Mouse (Mus musculus) CH12.LX (cell line): ENCODE measurements around the gene Abr. TPM values are rescaled to one million over a fixed set of nuclear protein-coding genes. Genes with fewer than 3 reads are reported as not detected.

Source experiments
- DNase-seq: peaks from one replicate; pipeline ENCODE4 v3.0.0-alpha.2; 2013; ENCODE audit errors: extremely low read depth
- H3K27ac ChIP-seq: 2 replicates; pipeline ENCODE4 v1.5.1; 2012; ENCODE audit warnings: low read depth, mild to moderate bottlenecking, control low read depth, moderate library complexity; ENCODE audit not compliant: insufficient read depth
- H3K27me3 ChIP-seq: replicated peaks from 2 replicates; pipeline ENCODE3; 2012; ENCODE audit warnings: inconsistent platforms
- H3K36me3 ChIP-seq, 2 experiments: replicated peaks in 1 of 2; 2 replicates each; pipeline versions ENCODE3 to v1.6.1; 2012; ENCODE audit warnings: inconsistent platforms in 1 of 2, low read length in 1 of 2, mild to moderate bottlenecking in 1 of 2, mixed read lengths in 1 of 2, moderate library complexity in 1 of 2; ENCODE audit not compliant: control insufficient read depth in 1 of 2, insufficient read depth in 1 of 2
- H3K4me1 ChIP-seq, 2 experiments: 2 replicates each; pipeline ENCODE4 v1.6.1; 2012; ENCODE audit warnings: inconsistent platforms in 1 of 2, moderate library complexity in 1 of 2; ENCODE audit not compliant: insufficient read depth in 2 of 2, control insufficient read depth in 1 of 2
- H3K4me2 ChIP-seq: 2 replicates; pipeline ENCODE4 v1.6.1; 2012; ENCODE audit warnings: low read depth, mild to moderate bottlenecking, control low read depth; ENCODE audit not compliant: poor library complexity, insufficient read depth, severe bottlenecking
- H3K4me3 ChIP-seq, 3 experiments: fragments of 150-350 bp in 1 of 3; sonication (generic) in 1 of 3; replicated peaks in 1 of 3; 2 replicates each; pipeline versions ENCODE3 to v1.5.1; 2011 to 2012; ENCODE audit warnings: low read depth in 2 of 3, low read length in 2 of 3, mild to moderate bottlenecking in 2 of 3, moderate library complexity in 2 of 3, control low read depth in 1 of 3, improper control_type of control experiment in 1 of 3, inconsistent platforms in 1 of 3, mixed read lengths in 1 of 3; ENCODE audit not compliant: poor library complexity in 1 of 3
- H3K79me2 ChIP-seq: replicated peaks from 2 replicates; pipeline ENCODE4 v1.6.1; 2012; ENCODE audit warnings: mild to moderate bottlenecking, moderate library complexity; ENCODE audit not compliant: control insufficient read depth, poor library complexity, insufficient read depth, severe bottlenecking; ENCODE audit errors: extremely low read depth
- H3K9ac ChIP-seq: 2 replicates; pipeline ENCODE4 v1.6.1; 2012; ENCODE audit warnings: low read depth, mild to moderate bottlenecking, control low read depth, moderate library complexity; ENCODE audit not compliant: insufficient read depth
- H3K9me3 ChIP-seq: replicated peaks from 2 replicates; pipeline ENCODE3; 2012; ENCODE audit warnings: low read length, inconsistent platforms, mixed read lengths
- CTCF ChIP-seq, 2 experiments: IDR thresholded peaks in 1 of 2; conservative IDR thresholded peaks in 1 of 2; 2 replicates each; pipeline ENCODE4 v1.5.1; 2011 to 2012; ENCODE audit warnings: low read depth in 2 of 2, low read length in 2 of 2, improper control_type of control experiment in 1 of 2, inconsistent platforms in 1 of 2, mild to moderate bottlenecking in 1 of 2, moderate library complexity in 1 of 2
- E2F4 ChIP-seq: IDR thresholded peaks from 2 replicates; pipeline ENCODE4 v1.6.1; 2011; ENCODE audit warnings: low read depth, low read length, improper control_type of control experiment; ENCODE audit not compliant: insufficient replicate concordance
- ELF1 ChIP-seq: IDR thresholded peaks from 2 replicates; pipeline ENCODE4 v1.6.1; 2014; ENCODE audit warnings: low read depth, mild to moderate bottlenecking, inconsistent platforms, low read length, improper control_type of control experiment
- GABPA ChIP-seq: IDR thresholded peaks from 2 replicates; pipeline ENCODE4 v1.6.1; 2012; ENCODE audit warnings: low read depth, low read length, improper control_type of control experiment, inconsistent platforms; ENCODE audit not compliant: insufficient replicate concordance
- IRF4 ChIP-seq: IDR thresholded peaks from 2 replicates; pipeline ENCODE4 v1.6.1; 2014; ENCODE audit warnings: low read depth, mild to moderate bottlenecking, inconsistent platforms, low read length, improper control_type of control experiment
- JUND ChIP-seq: conservative IDR thresholded peaks from 2 replicates; pipeline ENCODE4 v1.6.1; 2011; ENCODE audit warnings: low read depth, low read length, improper control_type of control experiment
- KAT2A ChIP-seq: IDR thresholded peaks from 2 replicates; pipeline ENCODE4 v1.6.1; 2012; ENCODE audit warnings: low read length, improper control_type of control experiment, inconsistent platforms; ENCODE audit not compliant: insufficient replicate concordance
- MAZ ChIP-seq: IDR thresholded peaks from 2 replicates; pipeline ENCODE4 v1.6.1; 2012; ENCODE audit warnings: low read depth, mild to moderate bottlenecking, inconsistent platforms, low read length, improper control_type of control experiment, moderate library complexity
- NELFE ChIP-seq: IDR thresholded peaks from 2 replicates; pipeline ENCODE4 v1.6.1; 2011; ENCODE audit warnings: low read depth, low read length, improper control_type of control experiment
- PAX5 ChIP-seq: IDR thresholded peaks from 2 replicates; pipeline ENCODE4 v1.6.1; 2012; ENCODE audit warnings: low read length, inconsistent platforms, mixed read lengths
- POLR2A ChIP-seq: IDR thresholded peaks from 2 replicates; pipeline ENCODE4 v1.6.1; 2011; ENCODE audit warnings: low read depth, mild to moderate bottlenecking, improper control_type of control experiment, low read length
- RAD21 ChIP-seq: IDR thresholded peaks from 2 replicates; pipeline ENCODE4 v1.6.1; 2011; ENCODE audit warnings: low read depth, mild to moderate bottlenecking, low read length, improper control_type of control experiment, moderate library complexity
- SIN3A ChIP-seq: IDR thresholded peaks from 2 replicates; pipeline ENCODE4 v1.6.1; 2012; ENCODE audit warnings: low read length, improper control_type of control experiment, inconsistent platforms
- SMC3 ChIP-seq: IDR thresholded peaks from 2 replicates; pipeline ENCODE4 v1.6.1; 2011; ENCODE audit warnings: low read depth, low read length, improper control_type of control experiment
- USF1 ChIP-seq: IDR thresholded peaks from 2 replicates; pipeline ENCODE4 v1.6.1; 2014; ENCODE audit warnings: low read depth, mild to moderate bottlenecking, inconsistent platforms, low read length, improper control_type of control experiment
- USF2 ChIP-seq: conservative IDR thresholded peaks from 2 replicates; pipeline ENCODE4 v1.6.1; 2011; ENCODE audit warnings: low read depth, low read length, improper control_type of control experiment
- ZC3H11A ChIP-seq: IDR thresholded peaks from 2 replicates; pipeline ENCODE4 v1.6.1; 2012; ENCODE audit warnings: low read depth, mild to moderate bottlenecking, inconsistent platforms, low read length, improper control_type of control experiment
- ZKSCAN1 ChIP-seq: IDR thresholded peaks from 2 replicates; pipeline ENCODE4 v1.6.1; 2012; ENCODE audit warnings: low read depth, inconsistent platforms, low read length, improper control_type of control experiment, borderline replicate concordance
- ZNF384 ChIP-seq: IDR thresholded peaks from 2 replicates; pipeline ENCODE4 v1.6.1; 2012; ENCODE audit warnings: low read depth, low read length, improper control_type of control experiment, inconsistent platforms
- dilution Hi-C: fragments of 300-500 bp; cut with MboI; formaldehyde crosslinking; loops from 2 replicates; pipeline ENCODE4 v1.14.3; 2020; ENCODE audit warnings: low sequenced_read_pairs; ENCODE audit not compliant: extremely low pct_unique_long_range_greater_than_20kb, extremely low pct_ligation_motif_present
- in situ Hi-C: fragments of 300-500 bp; cut with MboI; formaldehyde crosslinking; loops from 3 replicates; pipeline ENCODE4 v1.14.3; 2019; ENCODE audit warnings: low sequenced_read_pairs, low pct_ligation_motif_present, low pct_unique_long_range_greater_than_20kb, mixed read lengths
- polyA plus RNA-seq: library from polyadenylated mRNA; unstranded; fragments of >175 nt; gene quantifications from 2 replicates; pipeline ENCODE4 v1.2.1, GENCODE M21; 2012; ENCODE audit warnings: low read depth; ENCODE audit not compliant: insufficient read length
- total RNA-seq, 2 experiments: library from RNA; depleted of rRNA; stranded (reverse); fragments of 300-350 nt in 1 of 2; fragments of >200 nt in 1 of 2; gene quantifications; 2 replicates each; pipeline ENCODE4 v1.2.3; 2012 to 2014

The Abr gene
- total and polyA plus RNA-seq, 3 experiments: 21.0 to 49.5 (median 37.4) TPM

- H3K36me3 ChIP-seq: peaks cover 46 to 67% of the 10 kb centered on the region in 2 experiments
- DNase-seq: peak; percentile 83
- no peaks in the 10 kb centered on the region for H3K79me2 ChIP-seq
- H3K27ac ChIP-seq: no peak overlapping the region
- in situ Hi-C loops (loop anchor here (10.0 kb wide), 1 partner anchor 190 kb away; no protein-coding TSS in a partner anchor), dilution Hi-C loops (no loop called here)
- peaks cover 34 to 47% of the 10 kb centered on the region in 2 experiments for H3K4me1 ChIP-seq
- TF ChIP-seq SMC3 (peak; percentile 84), ELF1 (no peak), RAD21 (peak; percentile 81), CTCF (conservative IDR thresholded peaks at IDR 0.05 in 1 of 2, IDR thresholded peaks at IDR 0.05 in 1 of 2; ENCODE audit: low read depth in 2 of 2, low read length in 2 of 2) (peak; percentile 92 to 96), MAZ (no peak), KAT2A (no peak), GABPA (no peak)
- no peaks in the 10 kb centered on the region for H3K9me3 ChIP-seq
- no peak overlapping the region for H3K9ac ChIP-seq
- no peak overlapping the region for H3K4me2 ChIP-seq
- no peaks in the 10 kb centered on the region for H3K27me3 ChIP-seq
- no peak overlapping the region for H3K4me3 ChIP-seq
Observed at GRCm38 (mm10) chr11:76454492-76454891, 167.6 kb downstream of the Abr start.

- dilution Hi-C loops (no loop called here), in situ Hi-C loops (loop anchor here (10.0 kb wide), 1 partner anchor 195 kb away; no protein-coding TSS in a partner anchor)
- H3K9ac ChIP-seq: no peak overlapping the region
- H3K4me2 ChIP-seq: no peak overlapping the region
- no peak overlapping the region for H3K4me3 ChIP-seq
- H3K4me1 ChIP-seq: peaks cover 10 to 22% of the 10 kb centered on the region in 2 experiments
- no peak for TF ChIP-seq E2F4
- no peak for TF ChIP-seq USF2
- no peak for TF ChIP-seq KAT2A
- no peak for TF ChIP-seq JUND
- TF ChIP-seq, all 38 proteins: peak for 0
- Histone ChIP-seq H3K36me3 (peaks cover 51 to 91% of the 10 kb centered on the region in 2 experiments), H3K9me3 (no peaks in the 10 kb centered on the region), H3K27me3 (no peaks in the 10 kb centered on the region), H3K79me2 (no peaks in the 10 kb centered on the region), H3K27ac (no peak overlapping the region)
- DNase-seq: no peak
Observed at GRCm38 (mm10) chr11:76450202-76450561, 171.9 kb downstream of the Abr start.

- Histone ChIP-seq H3K9me3 (no peaks in the 10 kb centered on the region), H3K36me3 (peaks cover 49 to 91% of the 10 kb centered on the region in 2 experiments), H3K9ac (no peak overlapping the region), H3K4me2 (no peak overlapping the region), H3K79me2 (no peaks in the 10 kb centered on the region), H3K27me3 (no peaks in the 10 kb centered on the region), H3K27ac (no peak overlapping the region), H3K4me1 (peaks cover 10 to 22% of the 10 kb centered on the region in 2 experiments), H3K4me3 (no peak overlapping the region)
- TF ChIP-seq ZKSCAN1 (no peak), GABPA (no peak), IRF4 (no peak), JUND (no peak), POLR2A (no peak), USF1 (no peak), NELFE (no peak), PAX5 (no peak), USF2 (no peak), RAD21 (no peak), SMC3 (no peak), ZC3H11A (no peak), CTCF (conservative IDR thresholded peaks at IDR 0.05 in 1 of 2, IDR thresholded peaks at IDR 0.05 in 1 of 2; ENCODE audit: low read depth in 2 of 2, low read length in 2 of 2) (no peak), MAZ (no peak), ZNF384 (no peak), SIN3A (no peak), E2F4 (no peak)
- in situ Hi-C loops (loop anchor here (10.0 kb wide), 1 partner anchor 195 kb away; no protein-coding TSS in a partner anchor), dilution Hi-C loops (no loop called here)
- DNase-seq: no peak
Observed at GRCm38 (mm10) chr11:76449520-76450201, 172.5 kb downstream of the Abr start.
